33 mouse cellular contexts compared by ENCODE assay signal in genomic region chr2:110316116-110316883, GRCm38 (mm10). TPM values are rescaled to one million over a fixed set of nuclear protein-coding genes. Genes with fewer than 3 reads are reported as not detected.
DNase-seq lines count a peak whose midpoint lies in the region; ATAC-seq and TF ChIP-seq lines count a peak whose summit lies in the region.
"Had no signal": no experiment of that assay in that cellular context is flagged by ENCODE, and none has a peak within 500 bp of the region (broad histone marks: within the 10 kb centered on the region; RNA-seq: fewer than 3 reads in every experiment).

No protein-coding gene starts in this region.

- peak; percentile 91 for ATAC-seq in Patski
- ATAC-seq in liver, embryonic 15.5 days (ENCODE audit: insufficient read depth) = 0 out of 2 replicates have a peak, but pooled peaks have one; percentile 31
- ATAC-seq: forebrain, embryonic 13.5 days; hindbrain, embryonic 16.5 days; lung, postnatal 0 days; midbrain, embryonic 16.5 days had no signal

- H3K27me3 ChIP-seq in liver, adult 2 months (ENCODE audit: control insufficient read depth, insufficient read depth, low read length) = no peaks in the 10 kb centered on the region
- no peaks in the 10 kb centered on the region for H3K27me3 ChIP-seq in Patski
- H3K27me3 ChIP-seq in liver, embryonic 15.5 days = no peaks in the 10 kb centered on the region
- H3K27me3 ChIP-seq: CH12.LX; forebrain, embryonic 13.5 days; neural tube, embryonic 12.5 days had no signal

- 14% methylated on average over 3 of the region's 3 CpGs for WGBS in liver, adult 2 months
- 33% methylated on average over 3 of the region's 3 CpGs for WGBS in liver, embryonic 15.5 days (ENCODE audit: insufficient replicate concordance)

- no peak overlapping the region for H3K4me3 ChIP-seq in liver, adult 2 months (ENCODE audit: insufficient read depth, low read depth, low read length)
- H3K4me3 ChIP-seq in liver, embryonic 15.5 days (replicated peaks) = no peak overlapping the region
- H3K4me3 ChIP-seq: forebrain, embryonic 13.5 days; myocyte; neural tube, embryonic 12.5 days had no signal

- peak; percentile 65 for DNase-seq in liver, adult 2 months (ENCODE audit: extremely low read depth, low read depth, low spot score)
- DNase-seq in liver (no peak), Patski (ENCODE audit: low read depth, low spot score) (no peak), R1 (ENCODE audit: low read depth, low spot score) (peak; percentile 3)
- DNase-seq in left cerebral cortex, adult 8-10 months (ENCODE audit: low spot score in 2 of 2) = no peak
- no peak for DNase-seq in gastrocnemius, postnatal 25 days
- DNase-seq: adrenal gland, postnatal 14 days; B cell, adult 2 months; cerebellum, adult 11 months; cerebellum, adult 9-10 months; cerebellum, postnatal 36 days; gastrocnemius, postnatal 10 days; kidney, adult 18-20 months; kidney, postnatal 4 days; left cerebral cortex, postnatal 4 days; right cerebral cortex, adult 18-20 months; spleen, adult 18-20 months; thymus, adult 18-20 months; thymus, postnatal 36 days had no signal

- in situ Hi-C loops in Patski (cut with MboI; ENCODE audit: low pct_unique_long_range_greater_than_20kb) = no loop called here

- TF ChIP-seq CTCF in liver, adult 2 months (IDR thresholded peaks at IDR 0.05; ENCODE audit: low read depth, low read length) = no peak
- TF ChIP-seq CTCF in Patski (IDR thresholded peaks at IDR 0.05) = no peak

- CTCF ChIA-PET in Patski (lab: Charles Lee) = no interaction called here

- POLR2A ChIA-PET in Patski (lab: Charles Lee) = no interaction called here

- H3K4me1 ChIP-seq in liver, adult 2 months (ENCODE audit: control insufficient read depth, insufficient read depth, low read length) = peaks cover 17% of the 10 kb centered on the region
- no peaks in the 10 kb centered on the region for H3K4me1 ChIP-seq in liver, embryonic 15.5 days (replicated peaks)
- H3K4me1 ChIP-seq: forebrain, embryonic 13.5 days; neural tube, embryonic 12.5 days had no signal

- H3K9ac ChIP-seq in liver, adult 2 months (ENCODE audit: low read depth, low read length) = 0 out of 2 replicates have a peak overlapping the region, but pooled peaks have one; percentile 34
- H3K9ac ChIP-seq in liver, embryonic 15.5 days = no peak overlapping the region
- H3K9ac ChIP-seq: forebrain, embryonic 13.5 days; neural tube, embryonic 12.5 days had no signal

- TF ChIP-seq POLR2A in liver, adult 2 months (IDR thresholded peaks at IDR 0.05; ENCODE audit: extremely low read depth, insufficient read depth, low read length) = no peak

- H3K36me3 ChIP-seq in liver, adult 2 months (ENCODE audit: control insufficient read depth, insufficient read depth, low read length) = no peaks in the 10 kb centered on the region
- no peaks in the 10 kb centered on the region for H3K36me3 ChIP-seq in liver, embryonic 15.5 days (replicated peaks)
- H3K36me3 ChIP-seq: neural tube, embryonic 12.5 days had no signal

- peak overlapping the region; percentile 89 for H3K27ac ChIP-seq in liver, adult 2 months (replicated peaks; ENCODE audit: insufficient read depth, low read depth, low read length)
- no peak overlapping the region for H3K27ac ChIP-seq in liver, embryonic 15.5 days (replicated peaks)
- H3K27ac ChIP-seq: forebrain, embryonic 13.5 days; macrophage; neural tube, embryonic 12.5 days; stomach, postnatal 0 days had no signal

- no peak overlapping the region for H3K4me2 ChIP-seq in liver, embryonic 15.5 days
- H3K4me2 ChIP-seq: forebrain, embryonic 13.5 days; midbrain, embryonic 11.5 days; neural tube, embryonic 12.5 days had no signal

- H3K79me2 ChIP-seq in liver, adult 2 months (ENCODE audit: control insufficient read depth, insufficient read depth, low read length) = no peaks in the 10 kb centered on the region; the same call in 1 of the 2 replicates

- H3K9me3 ChIP-seq in liver, embryonic 15.5 days (replicated peaks) = no peaks in the 10 kb centered on the region
- H3K9me3 ChIP-seq: forebrain, embryonic 13.5 days; neural tube, embryonic 12.5 days had no signal

RNA-seq across cellular contexts. Expression of gene Bbox1, which starts 1.9 kb away (rescaled TPM):
- 112 and 168 TPM in 2 replicates for total RNA-seq in liver, adult 2 months (2014; rRNA removed)
- 37.7 and 42.4 TPM in 2 replicates for polyA plus RNA-seq in liver, adult 2 months (2012; rRNA removed)
- polyA plus RNA-seq in Patski (2021) = not detected
- 6.7 and 7.1 TPM in 2 replicates for polyA plus RNA-seq in liver, embryonic 15.5 days (2015; fragmentation: Nextera tagmentation; extraction: Ambion mirVana)
- total RNA-seq in left cerebral cortex, adult 8-10 months (2022) = 1 to 10 TPM in 2 of 4 experiments, under 1 TPM in 2; 0.55 to 1.4 (median 0.91) TPM
- under 1 TPM in 1 of 2 experiments, not detected in 1; 0.16 TPM for total RNA-seq in gastrocnemius, postnatal 25 days (2021)
- total RNA-seq: CH12.LX; ES-E14; granulocyte monocyte progenitor cell, adult 5-6 weeks had no signal
- polyA plus RNA-seq: hindbrain, embryonic 11.5 days; macrophage; midbrain, embryonic 11.5 days; myocyte; neural tube, embryonic 12.5 days had no signal

RNA-seq across cellular contexts. Expression of gene Fibin, which starts 46.7 kb away (rescaled TPM):
- 1.0 and 1.1 TPM in 2 replicates for total RNA-seq in liver, adult 2 months (2014; rRNA removed)
- 0.37 and 0.38 TPM in 2 replicates for polyA plus RNA-seq in liver, adult 2 months (2012; rRNA removed)
- not detected for polyA plus RNA-seq in Patski (2021)
- polyA plus RNA-seq in liver, embryonic 15.5 days (2015; fragmentation: Nextera tagmentation; extraction: Ambion mirVana) = 1.5 and 1.8 TPM in 2 replicates
- total RNA-seq in left cerebral cortex, adult 8-10 months (2022) = 1 to 10 TPM; 2.2 to 3.5 (median 3.1) TPM
- total RNA-seq in gastrocnemius, postnatal 25 days (2021) = 10 to 100 TPM in 1 of 2 experiments, 1 to 10 TPM in 1; 9.0 to 12.4 TPM
- total RNA-seq: CH12.LX; ES-E14; granulocyte monocyte progenitor cell, adult 5-6 weeks had no signal
- polyA plus RNA-seq: macrophage had no signal

Comparison
In these comparisons a context has a peak if more than half of its experiments do, and no peak if none do; other contexts are left out.
1. DNase-seq: peak in liver, adult 2 months (single experiment) and R1 (single experiment); none in liver (single experiment), Patski (single experiment), left cerebral cortex, adult 8-10 months (0 of 2) and gastrocnemius, postnatal 25 days (single experiment).
2. RNA of gene Bbox1, which starts 1.9 kb away (total RNA-seq): 112 to 168 TPM in liver, adult 2 months; 0.55 to 1.4 TPM in left cerebral cortex, adult 8-10 months and 0.16 TPM in gastrocnemius, postnatal 25 days; every median in the first group is over 10 times any median in the second.